Mouse (Mus musculus) frontal cortex, adult 2 months (tissue): ENCODE data around the gene Aptx. TPM values are rescaled to one million over a fixed set of nuclear protein-coding genes. Genes with fewer than 3 reads are reported as not detected.

Experiments
- DNase-seq, 2 experiments: peaks; one replicate each; pipeline ENCODE4 v3.0.0; 2022; ENCODE audit warnings: low spot score in 1 of 2; ENCODE audit errors: extremely low spot score in 1 of 2
- polyA plus RNA-seq: library from polyadenylated mRNA; depleted of rRNA; stranded (reverse); fragments of >200 nt; gene quantifications from 2 replicates; pipeline ENCODE4 v1.2.3, GENCODE M21; 2012; rRNA removed

Gene Aptx
- 26.8 and 27.1 TPM in 2 replicates for polyA plus RNA-seq

GRCm38 (mm10) chr4:40702797-40703709 is at the start of gene Aptx:
Gene Aptx (minus strand): TSS chr4:40703194.
- peak; percentile 94 to 98 for DNase-seq

GRCm38 (mm10) chr4:40735351-40735750 is 32.4 kb upstream of the Aptx start:
- no peak for DNase-seq

- no peak for DNase-seq
Observed at GRCm38 (mm10) chr4:40731262-40731661, 28.3 kb upstream of the Aptx start.

- DNase-seq: no peak
Observed at GRCm38 (mm10) chr4:40727247-40727646, 24.3 kb upstream of the Aptx start.

- DNase-seq: no peak
Observed at GRCm38 (mm10) chr4:40725554-40725953, 22.6 kb upstream of the Aptx start.

GRCm38 (mm10) chr4:40725141-40725540 is 22.1 kb upstream of the Aptx start:
- DNase-seq: no peak

GRCm38 (mm10) chr4:40722687-40723460 is 19.9 kb upstream of the Aptx start:
- DNase-seq: peak; percentile 32 to 79

- DNase-seq: peak; percentile 92 to 98
Observed at GRCm38 (mm10) chr4:40722011-40722666, 19.1 kb upstream of the Aptx start, which contains the start of gene Dnaja1. Gene Dnaja1 (plus strand): TSS chr4:40722150.

- DNase-seq: no peak
Observed at GRCm38 (mm10) chr4:40720910-40721309, 17.9 kb upstream of the Aptx start.

- no peak for DNase-seq
Observed at GRCm38 (mm10) chr4:40717141-40717540, 14.1 kb upstream of the Aptx start.

- DNase-seq: no peak
Observed at GRCm38 (mm10) chr4:40703710-40704275, 799 bp upstream of the Aptx start.

GRCm38 (mm10) chr4:40701796-40702195 is 1.2 kb downstream of the Aptx start:
- DNase-seq: no peak

GRCm38 (mm10) chr4:40700216-40700615 is 2.8 kb downstream of the Aptx start:
- DNase-seq: no peak

GRCm38 (mm10) chr4:40697059-40697458 is 5.9 kb downstream of the Aptx start:
- no peak for DNase-seq

- no peak for DNase-seq
Observed at GRCm38 (mm10) chr4:40691100-40691499, 11.9 kb downstream of the Aptx start.

- DNase-seq: no peak
Observed at GRCm38 (mm10) chr4:40683306-40683705, 19.7 kb downstream of the Aptx start.

GRCm38 (mm10) chr4:40682359-40682758 is 20.6 kb downstream of the Aptx start:
- no peak for DNase-seq

- DNase-seq: peak; percentile 52 to 92
Observed at GRCm38 (mm10) chr4:40681908-40682307, 21.1 kb downstream of the Aptx start.

GRCm38 (mm10) chr4:40680250-40680860 is 22.6 kb downstream of the Aptx start:
- peak in 1 of 2 experiments; percentile 39 for DNase-seq

- peak in 1 of 2 experiments; percentile 56 for DNase-seq
Observed at GRCm38 (mm10) chr4:40677132-40677531, 25.9 kb downstream of the Aptx start.
